Mouse (Mus musculus): ENCODE data around the gene Gm17349.

Gm17349 gene

DNA sequence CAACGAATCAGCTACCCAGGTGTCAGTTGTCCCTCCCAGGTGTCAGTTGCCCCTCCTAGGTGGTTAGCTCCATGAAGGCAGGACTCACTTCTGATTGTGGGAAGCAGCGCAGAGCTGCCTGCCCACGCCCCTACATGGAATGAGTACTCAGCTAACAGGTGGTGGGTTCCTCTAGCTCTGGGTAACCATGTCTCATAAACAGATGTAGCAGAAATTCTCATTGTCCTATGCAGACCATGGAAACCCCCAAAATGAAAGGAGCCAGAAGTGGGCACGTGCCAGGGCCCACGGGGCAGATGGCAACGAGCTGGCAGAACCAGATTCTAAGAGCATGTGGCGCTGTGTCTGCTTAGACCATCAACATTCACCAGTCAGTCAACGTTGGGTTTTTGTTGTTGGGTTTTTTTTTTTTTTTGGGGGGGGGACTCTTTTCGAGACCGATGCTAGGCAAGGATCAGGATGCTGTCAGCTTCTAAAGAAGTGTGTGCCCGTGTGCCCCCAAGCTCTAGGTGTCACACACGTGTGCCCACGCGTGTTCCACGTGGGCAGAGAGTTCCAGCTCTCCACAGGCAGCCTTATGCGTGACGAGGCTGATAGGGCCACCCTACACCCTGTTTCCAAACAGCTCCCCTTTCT is 41.2 kb downstream of the Gm17349 start:
- DNase-seq (ENCODE audit: low read depth, low spot score): no peak

DNA sequence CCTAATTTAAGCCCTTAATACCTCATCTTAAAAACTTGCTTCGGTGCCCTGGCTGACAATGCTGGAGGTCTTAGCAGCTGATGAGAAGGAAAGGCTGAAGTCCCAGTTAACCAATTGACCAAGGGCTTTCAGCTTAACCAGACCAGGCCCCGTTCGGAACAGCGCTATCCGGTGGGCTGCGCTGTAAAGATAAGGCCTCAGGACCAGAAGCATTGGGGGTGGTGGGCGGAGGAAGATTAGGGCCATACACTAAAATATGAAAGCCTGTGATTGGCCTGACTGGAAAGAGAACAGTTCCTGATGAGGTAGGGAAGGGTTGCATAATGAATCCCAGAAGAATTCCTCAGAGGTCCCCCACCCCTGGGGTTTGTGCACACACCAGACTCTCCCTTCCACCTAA is 42.9 kb downstream of the Gm17349 start:
- no peak for DNase-seq (ENCODE audit: low read depth, low spot score)

GRCm38 (mm10) chr15:99661121-99661830 is 44.0 kb downstream of the Gm17349 start:
- DNase-seq (ENCODE audit: low read depth, low spot score): no peak

DNA sequence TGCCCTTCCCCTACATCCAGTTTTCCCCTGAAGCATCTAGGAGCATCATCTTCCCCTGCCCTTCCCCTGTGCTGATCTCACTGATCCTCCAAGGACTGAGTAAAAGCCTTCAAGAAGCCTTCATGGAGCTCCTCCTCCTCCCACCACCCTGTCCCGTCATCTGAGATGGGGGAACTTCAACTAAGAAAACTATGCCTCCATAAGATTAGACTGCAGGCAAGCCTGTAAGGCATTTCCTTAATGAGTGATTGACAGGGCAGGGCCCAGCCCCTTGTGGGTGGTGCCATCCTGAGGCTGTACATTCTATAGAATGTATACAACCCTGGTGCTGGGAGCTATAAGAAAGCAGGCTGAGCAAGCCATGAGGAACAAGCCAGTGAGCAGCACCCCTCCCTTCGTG is 46.9 kb downstream of the Gm17349 start:
- DNase-seq (ENCODE audit: low read depth, low spot score): no peak

DNA sequence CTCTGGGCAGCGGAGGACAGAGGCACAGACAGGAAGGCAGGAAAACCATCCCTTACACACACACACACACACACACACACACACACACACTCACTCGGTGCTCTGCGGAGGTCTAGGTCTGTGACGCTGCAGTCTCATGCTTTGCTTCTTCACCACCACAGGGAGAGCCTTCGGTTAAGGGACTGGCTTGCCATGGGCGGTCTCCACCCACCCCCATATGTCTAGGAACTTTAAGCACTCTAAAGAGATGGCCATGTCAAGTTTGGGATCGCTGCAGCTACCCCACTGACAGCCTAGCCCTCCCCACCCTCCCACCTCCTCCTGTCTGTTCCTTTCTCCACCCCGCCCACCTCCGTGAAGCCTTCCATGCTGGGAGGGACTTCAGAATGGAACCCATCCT is 49.3 kb downstream of the Gm17349 start:
- DNase-seq (ENCODE audit: low read depth, low spot score): no peak

- DNase-seq (ENCODE audit: low read depth, low spot score): no peak
Observed at GRCm38 (mm10) chr15:99653876-99654275, 51.4 kb downstream of the Gm17349 start.

DNA sequence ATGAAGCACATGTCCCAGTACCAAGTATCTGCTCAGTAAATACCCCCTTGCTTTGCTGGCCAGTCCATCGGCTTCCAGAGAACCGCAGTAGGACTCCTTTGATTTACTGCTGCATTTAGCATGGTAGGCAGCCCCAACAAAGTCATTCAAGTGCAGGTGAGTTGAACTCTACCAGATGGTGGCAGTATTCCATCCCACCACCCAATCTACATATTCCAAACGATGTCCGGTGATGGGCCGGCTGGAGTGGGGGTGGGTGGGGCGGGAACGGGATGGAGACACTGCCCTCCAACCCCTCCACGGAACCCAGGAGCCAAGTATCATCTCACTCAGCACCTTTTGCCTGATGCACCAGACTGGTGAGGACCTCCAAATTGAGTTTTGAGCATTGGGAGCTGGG is 52.0 kb downstream of the Gm17349 start:
- no peak for DNase-seq (ENCODE audit: low read depth, low spot score)
